Mouse (Mus musculus) lung, adult 2 months (tissue): ENCODE data around the gene Gm45140.

Experiments used
- CTCF ChIP-seq: fragments of 200-500 bp; IDR thresholded peaks from 2 replicates; pipeline ENCODE4 v1.5.1; 2011; ENCODE audit warnings: mild to moderate bottlenecking, low read length, control low read depth; ENCODE audit not compliant: insufficient read depth
- POLR2A ChIP-seq: fragments of 200-500 bp; IDR thresholded peaks from 2 replicates; pipeline ENCODE4 v1.6.1; 2011; ENCODE audit warnings: low read depth, mild to moderate bottlenecking, control low read depth, low read length, borderline replicate concordance; ENCODE audit errors: extremely low read depth

- TF ChIP-seq POLR2A: no peak
- TF ChIP-seq CTCF: no peak
Measured at GRCm38 (mm10) chr6:87743281-87743680, 92.3 kb downstream of the Gm45140 start.
